In genomic region chr19:5608707-5609106, GRCm38 (mm10) we compare ENCODE assay signal across 9 mouse cellular contexts. TPM values are rescaled to one million over a fixed set of nuclear protein-coding genes. Genes with fewer than 3 reads are reported as not detected.
DNase-seq lines count a peak whose midpoint lies in the region; ATAC-seq and TF ChIP-seq lines count a peak whose summit lies in the region.
"Had no signal": no experiment of that assay in that cellular context is flagged by ENCODE, and none has a peak within 500 bp of the region (broad histone marks: within the 10 kb centered on the region; RNA-seq: fewer than 3 reads in every experiment).

No protein-coding gene starts in this region.

- peaks cover 54% of the 10 kb centered on the region for H3K36me3 ChIP-seq in E14TG2a.4 (ENCODE audit: insufficient read depth, low read length)
- H3K36me3 ChIP-seq in heart, embryonic 16.5 days (ENCODE audit: control insufficient read depth, insufficient read depth) = peaks cover 48% of the 10 kb centered on the region
- peaks cover 50% of the 10 kb centered on the region for H3K36me3 ChIP-seq in liver, postnatal 0 days (replicated peaks; ENCODE audit: insufficient read depth, low read length)

- no peak overlapping the region; the same call in 1 of the 2 replicates for H3K9ac ChIP-seq in heart, embryonic 16.5 days (ENCODE audit: low read length)
- H3K9ac ChIP-seq in liver, postnatal 0 days (replicated peaks) = no peak overlapping the region

- H3K27me3 ChIP-seq in E14TG2a.4 (ENCODE audit: insufficient read depth, low read length) = no peaks in the 10 kb centered on the region
- no peaks in the 10 kb centered on the region for H3K27me3 ChIP-seq in heart, embryonic 16.5 days (ENCODE audit: control insufficient read depth, insufficient read depth, low read length)
- no peaks in the 10 kb centered on the region for H3K27me3 ChIP-seq in liver, postnatal 0 days (ENCODE audit: insufficient read depth, low read length)

- 93% methylated on average over 13 of the region's 13 CpGs for WGBS in heart, embryonic 16.5 days
- WGBS in liver, postnatal 0 days (ENCODE audit: insufficient replicate concordance) = 94% methylated on average over 12 of the region's 13 CpGs

- no peak for TF ChIP-seq CTCF in E14TG2a.4 (conservative IDR thresholded peaks at IDR 0.05; ENCODE audit: low read length)
- no peak for TF ChIP-seq CTCF in liver, postnatal 0 days (IDR thresholded peaks at IDR 0.05; ENCODE audit: low read depth)

- peak overlapping the region; percentile 93 for H3K4me3 ChIP-seq in E14TG2a.4 (replicated peaks; ENCODE audit: low read length)
- peak overlapping the region; percentile 78 for H3K4me3 ChIP-seq in heart, embryonic 16.5 days (ENCODE audit: low read length)
- H3K4me3 ChIP-seq in liver, postnatal 0 days (ENCODE audit: low read depth, low read length) = no peak overlapping the region

- DNase-seq in heart, adult 11 months = peak; percentile 92
- DNase-seq in heart, postnatal 36 days = no peak
- no peak for DNase-seq in liver, postnatal 0 days
- DNase-seq in cerebellum, postnatal 10 days = no peak
- no peak for DNase-seq in Muller cell, postnatal 12 days (ENCODE audit: inconsistent ontology term)

- ATAC-seq in heart, embryonic 16.5 days (replicated peaks; ENCODE audit: extremely low read depth, insufficient read depth, low FRiP score) = no peak
- ATAC-seq in liver, postnatal 0 days = no peak
- no peak for ATAC-seq in inflammation-experienced regulatory T-cells, adult 6 months

- no peak for TF ChIP-seq EP300 in liver, postnatal 0 days (IDR thresholded peaks at IDR 0.05; ENCODE audit: low read depth)

- intact Hi-C loops in heart, postnatal 36 days (cut with DNase I) = loop anchor here (2.0 kb wide), 1 partner anchor 78 kb away; no protein-coding TSS in a partner anchor

- H3K4me2 ChIP-seq in heart, embryonic 16.5 days (ENCODE audit: low read depth, low read length) = peak overlapping the region; percentile 85
- peak overlapping the region; percentile 90; the same call in 1 of the 2 replicates for H3K4me2 ChIP-seq in liver, postnatal 0 days (ENCODE audit: low read depth, low read length)

- peaks cover 69% of the 10 kb centered on the region for H3K4me1 ChIP-seq in E14TG2a.4 (replicated peaks; ENCODE audit: low read depth, low read length)
- H3K4me1 ChIP-seq in heart, embryonic 16.5 days (ENCODE audit: control insufficient read depth, insufficient read depth, low read length) = peaks cover 15% of the 10 kb centered on the region
- peaks cover 31% of the 10 kb centered on the region for H3K4me1 ChIP-seq in liver, postnatal 0 days (ENCODE audit: insufficient read depth)

- H3K27ac ChIP-seq in heart, embryonic 16.5 days (ENCODE audit: low read length) = no peak overlapping the region
- no peak overlapping the region for H3K27ac ChIP-seq in liver, postnatal 0 days (ENCODE audit: low read depth)

- no peaks in the 10 kb centered on the region for H3K9me3 ChIP-seq in E14TG2a.4 (ENCODE audit: low read length)
- H3K9me3 ChIP-seq in heart, embryonic 16.5 days (replicated peaks; ENCODE audit: control insufficient read depth, low read length) = no peaks in the 10 kb centered on the region
- no peaks in the 10 kb centered on the region for H3K9me3 ChIP-seq in liver, postnatal 0 days (ENCODE audit: low read length)

RNA-seq across cellular contexts. Expression of gene Kat5, which starts 1.3 kb away (rescaled TPM):
- total RNA-seq in heart, postnatal 36 days (2021) = 10 to 100 TPM; 30.3 to 37.0 TPM
- 30.3 and 31.8 TPM in 2 replicates for polyA plus RNA-seq in heart, embryonic 16.5 days (2015; fragmentation: Nextera tagmentation; extraction: Ambion mirVana)
- polyA plus RNA-seq in liver, postnatal 0 days (2015; fragmentation: Nextera tagmentation; extraction: Ambion mirVana) = 15.1 and 15.8 TPM in 2 replicates
- 10 to 100 TPM; 34.5 to 46.1 (median 42.4) TPM for polyA plus RNA-seq in inflammation-experienced regulatory T-cells, adult 6 months (2017; shearing (Covaris generic))

RNA-seq across cellular contexts. Expression of gene Rnaseh2c, which starts 7.0 kb away (rescaled TPM):
- total RNA-seq in heart, postnatal 36 days (2021) = 10 to 100 TPM; 42.7 to 53.2 TPM
- polyA plus RNA-seq in heart, embryonic 16.5 days (2015; fragmentation: Nextera tagmentation; extraction: Ambion mirVana) = 76.7 and 80.0 TPM in 2 replicates
- polyA plus RNA-seq in liver, postnatal 0 days (2015; fragmentation: Nextera tagmentation; extraction: Ambion mirVana) = 78.4 and 79.1 TPM in 2 replicates
- 100 to 1,000 TPM in 1 of 3 experiments, 10 to 100 TPM in 2; 40.8 to 104 (median 97.1) TPM for polyA plus RNA-seq in inflammation-experienced regulatory T-cells, adult 6 months (2017; shearing (Covaris generic))

RNA-seq across cellular contexts. Expression of gene Rela, which starts 28.6 kb away (rescaled TPM):
- 10 to 100 TPM; 25.6 to 31.2 TPM for total RNA-seq in heart, postnatal 36 days (2021)
- 37.7 and 38.2 TPM in 2 replicates for polyA plus RNA-seq in heart, embryonic 16.5 days (2015; fragmentation: Nextera tagmentation; extraction: Ambion mirVana)
- polyA plus RNA-seq in liver, postnatal 0 days (2015; fragmentation: Nextera tagmentation; extraction: Ambion mirVana) = 21.3 and 22.6 TPM in 2 replicates
- polyA plus RNA-seq in inflammation-experienced regulatory T-cells, adult 6 months (2017; shearing (Covaris generic)) = 100 to 1,000 TPM in 2 of 3 experiments, 10 to 100 TPM in 1; 95.8 to 144 (median 126) TPM

RNA-seq across cellular contexts. Expression of gene Ap5b1, which starts 40.9 kb away (rescaled TPM):
- 1 to 10 TPM; 3.1 to 3.4 TPM for total RNA-seq in heart, postnatal 36 days (2021)
- polyA plus RNA-seq in heart, embryonic 16.5 days (2015; fragmentation: Nextera tagmentation; extraction: Ambion mirVana) = 3.8 and 4.0 TPM in 2 replicates
- 3.1 and 3.4 TPM in 2 replicates for polyA plus RNA-seq in liver, postnatal 0 days (2015; fragmentation: Nextera tagmentation; extraction: Ambion mirVana)
- polyA plus RNA-seq in inflammation-experienced regulatory T-cells, adult 6 months (2017; shearing (Covaris generic)) = 1 to 10 TPM; 5.8 to 7.4 (median 6.5) TPM

RNA-seq across cellular contexts. Expression of gene Ovol1, which starts 48.3 kb away (rescaled TPM):
- total RNA-seq in heart, postnatal 36 days (2021) = not detected
- polyA plus RNA-seq in heart, embryonic 16.5 days (2015; fragmentation: Nextera tagmentation; extraction: Ambion mirVana) = 0.54 and 0.61 TPM in 2 replicates
- polyA plus RNA-seq in liver, postnatal 0 days (2015; fragmentation: Nextera tagmentation; extraction: Ambion mirVana) = 0.06 TPM in 1 of 2 replicates, not detected in the other
- polyA plus RNA-seq in inflammation-experienced regulatory T-cells, adult 6 months (2017; shearing (Covaris generic)) = not detected
- total RNA-seq: megakaryocyte progenitor cell, adult 5-6 weeks had no signal
